In genomic region chr1:85934560-85934959, GRCm38 (mm10) we compare ENCODE assay signal across 24 mouse cellular contexts. TPM values are rescaled to one million over a fixed set of nuclear protein-coding genes. Genes with fewer than 3 reads are reported as not detected.
DNase-seq lines count a peak whose midpoint lies in the region; ATAC-seq and TF ChIP-seq lines count a peak whose summit lies in the region.
"Had no signal": no experiment of that assay in that cellular context is flagged by ENCODE, and none has a peak within 500 bp of the region (broad histone marks: within the 10 kb centered on the region; RNA-seq: fewer than 3 reads in every experiment).

No protein-coding gene starts in this region.

- H3K4me3 ChIP-seq in forebrain, embryonic 12.5 days (replicated peaks), result no peak overlapping the region
- H3K4me3 ChIP-seq in forebrain, embryonic 14.5 days (ENCODE audit: low read depth, low read length), result no peak overlapping the region
- H3K4me3 ChIP-seq in intestine, embryonic 14.5 days (ENCODE audit: low read depth, low read length), result no peak overlapping the region
- no peak overlapping the region for H3K4me3 ChIP-seq in intestine, embryonic 15.5 days (replicated peaks)
- no peak overlapping the region for H3K4me3 ChIP-seq in midbrain, embryonic 12.5 days
- no peak overlapping the region for H3K4me3 ChIP-seq in midbrain, embryonic 14.5 days (replicated peaks; ENCODE audit: low read depth, low read length)
- H3K4me3 ChIP-seq in midbrain, postnatal 0 days (ENCODE audit: low read depth, low read length), result no peak overlapping the region
- H3K4me3 ChIP-seq: embryonic facial prominence, embryonic 13.5 days; megakaryocyte, embryonic 14.5 days; myocyte had no signal

- H3K27ac ChIP-seq in forebrain, embryonic 12.5 days, result 0 out of 2 replicates have a peak overlapping the region, but pooled peaks have one; percentile 5
- no peak overlapping the region for H3K27ac ChIP-seq in forebrain, embryonic 14.5 days (ENCODE audit: low read depth, low read length)
- peak overlapping the region; percentile 77; the same call in 1 of the 2 replicates for H3K27ac ChIP-seq in intestine, embryonic 14.5 days (ENCODE audit: low read depth)
- no peak overlapping the region for H3K27ac ChIP-seq in intestine, embryonic 15.5 days
- peak overlapping the region; percentile 75; the same call in 1 of the 2 replicates for H3K27ac ChIP-seq in midbrain, embryonic 12.5 days (replicated peaks)
- H3K27ac ChIP-seq in midbrain, embryonic 14.5 days (replicated peaks; ENCODE audit: low read depth, low read length), result no peak overlapping the region
- H3K27ac ChIP-seq in midbrain, postnatal 0 days (ENCODE audit: low read depth, low read length), result peak overlapping the region; percentile 64; the same call in 1 of the 2 replicates
- H3K27ac ChIP-seq: embryonic facial prominence, embryonic 13.5 days had no signal

- no peak for TF ChIP-seq CTCF in midbrain, postnatal 0 days (IDR thresholded peaks at IDR 0.05)

- H3K4me2 ChIP-seq in forebrain, embryonic 12.5 days, result no peak overlapping the region
- H3K4me2 ChIP-seq in forebrain, embryonic 14.5 days (ENCODE audit: low read length), result no peak overlapping the region
- no peak overlapping the region for H3K4me2 ChIP-seq in intestine, embryonic 14.5 days (ENCODE audit: low read length)
- H3K4me2 ChIP-seq in intestine, embryonic 15.5 days (replicated peaks), result no peak overlapping the region
- H3K4me2 ChIP-seq in midbrain, embryonic 12.5 days (replicated peaks), result no peak overlapping the region
- H3K4me2 ChIP-seq in midbrain, embryonic 14.5 days (ENCODE audit: low read length), result no peak overlapping the region
- no peak overlapping the region for H3K4me2 ChIP-seq in midbrain, postnatal 0 days (ENCODE audit: low read depth, low read length, poor library complexity, severe bottlenecking)

- ATAC-seq in forebrain, embryonic 12.5 days (ENCODE audit: low FRiP score), result no peak
- ATAC-seq in forebrain, embryonic 14.5 days, result no peak
- no peak for ATAC-seq in intestine, embryonic 14.5 days (replicated peaks; ENCODE audit: low FRiP score, low TSS enrichment, low read depth)
- ATAC-seq in intestine, embryonic 15.5 days, result no peak
- ATAC-seq in midbrain, embryonic 12.5 days (ENCODE audit: low FRiP score, low read depth), result no peak
- ATAC-seq in midbrain, embryonic 14.5 days (ENCODE audit: low FRiP score, low TSS enrichment), result no peak
- no peak for ATAC-seq in midbrain, postnatal 0 days (ENCODE audit: low FRiP score)
- ATAC-seq: activated CD4-positive, CD25-positive, alpha-beta regulatory T cell, adult 4 months had no signal

- no peaks in the 10 kb centered on the region; the same call in 1 of the 2 replicates for H3K27me3 ChIP-seq in forebrain, embryonic 12.5 days
- no peaks in the 10 kb centered on the region for H3K27me3 ChIP-seq in forebrain, embryonic 14.5 days (replicated peaks; ENCODE audit: control insufficient read depth, insufficient read depth, low read length)
- H3K27me3 ChIP-seq in intestine, embryonic 14.5 days (replicated peaks; ENCODE audit: control insufficient read depth, insufficient read depth, low read length), result no peaks in the 10 kb centered on the region
- no peaks in the 10 kb centered on the region for H3K27me3 ChIP-seq in intestine, embryonic 15.5 days (replicated peaks)
- H3K27me3 ChIP-seq in midbrain, embryonic 12.5 days, result 0 out of 2 replicates have a peak, but pooled peaks cover 4% of the 10 kb centered on the region
- H3K27me3 ChIP-seq in midbrain, embryonic 14.5 days (ENCODE audit: control insufficient read depth, insufficient read depth, low read length), result no peaks in the 10 kb centered on the region
- no peaks in the 10 kb centered on the region for H3K27me3 ChIP-seq in midbrain, postnatal 0 days (ENCODE audit: insufficient read depth, low read length)
- H3K27me3 ChIP-seq: embryonic facial prominence, embryonic 13.5 days had no signal

- H3K9ac ChIP-seq in forebrain, embryonic 12.5 days, result no peak overlapping the region
- no peak overlapping the region for H3K9ac ChIP-seq in forebrain, embryonic 14.5 days (ENCODE audit: low read length)
- no peak overlapping the region for H3K9ac ChIP-seq in intestine, embryonic 14.5 days (ENCODE audit: low read length)
- H3K9ac ChIP-seq in intestine, embryonic 15.5 days, result no peak overlapping the region
- H3K9ac ChIP-seq in midbrain, embryonic 12.5 days (replicated peaks), result no peak overlapping the region
- no peak overlapping the region for H3K9ac ChIP-seq in midbrain, embryonic 14.5 days (replicated peaks; ENCODE audit: low read length)
- H3K9ac ChIP-seq in midbrain, postnatal 0 days (replicated peaks; ENCODE audit: low read length, poor library complexity, severe bottlenecking), result no peak overlapping the region; the same call in 1 of the 2 replicates

- H3K4me1 ChIP-seq in forebrain, embryonic 12.5 days, result peaks cover 27% of the 10 kb centered on the region
- H3K4me1 ChIP-seq in forebrain, embryonic 14.5 days (ENCODE audit: control insufficient read depth, insufficient read depth, low read length), result peaks cover 25% of the 10 kb centered on the region
- H3K4me1 ChIP-seq in intestine, embryonic 14.5 days (replicated peaks; ENCODE audit: control insufficient read depth, insufficient read depth, low read length), result peaks cover 16% of the 10 kb centered on the region
- H3K4me1 ChIP-seq in intestine, embryonic 15.5 days (replicated peaks), result peaks cover 18% of the 10 kb centered on the region
- H3K4me1 ChIP-seq in midbrain, embryonic 12.5 days, result peaks cover 22% of the 10 kb centered on the region
- H3K4me1 ChIP-seq in midbrain, embryonic 14.5 days (ENCODE audit: control insufficient read depth, insufficient read depth, low read length), result peaks cover 36% of the 10 kb centered on the region
- peaks cover 15% of the 10 kb centered on the region for H3K4me1 ChIP-seq in midbrain, postnatal 0 days (ENCODE audit: insufficient read depth, low read length)

- DNase-seq in forebrain, embryonic 14.5 days (ENCODE audit: low spot score), result no peak
- no peak for DNase-seq in intestine, embryonic 14.5 days (ENCODE audit: low spot score)
- DNase-seq in midbrain, embryonic 14.5 days, result no peak
- DNase-seq in midbrain, postnatal 0 days (ENCODE audit: low spot score), result no peak
- DNase-seq in left cerebral cortex, adult 8-10 months (ENCODE audit: low spot score in 2 of 2), result no peak
- DNase-seq: adrenal gland, postnatal 10 days; cerebellum, adult 9-11 months; gastrocnemius, postnatal 14 days; kidney, adult 9 months; lung, adult 18-20 months; right cerebral cortex, adult 18-20 months; thymus, postnatal 14 days had no signal

- no peaks in the 10 kb centered on the region for H3K9me3 ChIP-seq in forebrain, embryonic 12.5 days
- no peaks in the 10 kb centered on the region for H3K9me3 ChIP-seq in forebrain, embryonic 14.5 days (replicated peaks; ENCODE audit: control insufficient read depth, low read length)
- no peaks in the 10 kb centered on the region for H3K9me3 ChIP-seq in intestine, embryonic 14.5 days (ENCODE audit: control insufficient read depth, low read length)
- no peaks in the 10 kb centered on the region for H3K9me3 ChIP-seq in intestine, embryonic 15.5 days
- H3K9me3 ChIP-seq in midbrain, embryonic 12.5 days, result no peaks in the 10 kb centered on the region
- no peaks in the 10 kb centered on the region for H3K9me3 ChIP-seq in midbrain, embryonic 14.5 days (ENCODE audit: control insufficient read depth, low read length)
- no peaks in the 10 kb centered on the region for H3K9me3 ChIP-seq in midbrain, postnatal 0 days (ENCODE audit: low read length)
- H3K9me3 ChIP-seq: embryonic facial prominence, embryonic 13.5 days; G1E; megakaryocyte, embryonic 14.5 days had no signal

- H3K36me3 ChIP-seq in forebrain, embryonic 12.5 days (replicated peaks), result no peaks in the 10 kb centered on the region
- no peaks in the 10 kb centered on the region for H3K36me3 ChIP-seq in forebrain, embryonic 14.5 days (ENCODE audit: control insufficient read depth, insufficient read depth, low read length)
- no peaks in the 10 kb centered on the region for H3K36me3 ChIP-seq in intestine, embryonic 14.5 days (ENCODE audit: control insufficient read depth, insufficient read depth, low read length)
- H3K36me3 ChIP-seq in intestine, embryonic 15.5 days, result no peaks in the 10 kb centered on the region
- H3K36me3 ChIP-seq in midbrain, embryonic 12.5 days, result no peaks in the 10 kb centered on the region
- H3K36me3 ChIP-seq in midbrain, embryonic 14.5 days (ENCODE audit: control insufficient read depth, insufficient read depth, low read length), result no peaks in the 10 kb centered on the region
- H3K36me3 ChIP-seq in midbrain, postnatal 0 days (ENCODE audit: insufficient read depth, low read length), result no peaks in the 10 kb centered on the region
- H3K36me3 ChIP-seq: embryonic facial prominence, embryonic 13.5 days; G1E had no signal

- WGBS in forebrain, embryonic 12.5 days, result 18% methylated on average over 7 of the region's 7 CpGs
- 18% methylated on average over 7 of the region's 7 CpGs for WGBS in forebrain, embryonic 14.5 days
- WGBS in intestine, embryonic 14.5 days, result 18% methylated on average over 7 of the region's 7 CpGs
- 20% methylated on average over 7 of the region's 7 CpGs for WGBS in intestine, embryonic 15.5 days
- 16% methylated on average over 7 of the region's 7 CpGs for WGBS in midbrain, embryonic 12.5 days
- 13% methylated on average over 7 of the region's 7 CpGs for WGBS in midbrain, embryonic 14.5 days
- WGBS in midbrain, postnatal 0 days, result 17% methylated on average over 7 of the region's 7 CpGs

RNA-seq across cellular contexts. Expression of gene 4933407L21Rik, which starts 6.3 kb away (rescaled TPM):
- 2.4 and 3.7 TPM in 2 replicates for polyA plus RNA-seq in forebrain, embryonic 12.5 days (2016; fragmentation: Nextera tagmentation; extraction: Ambion mirVana)
- polyA plus RNA-seq in forebrain, embryonic 14.5 days (2014; fragmentation: Nextera tagmentation; extraction: Ambion mirVana), result 4.0 and 4.2 TPM in 2 replicates
- 0.28 TPM in 1 of 2 replicates, not detected in the other for polyA plus RNA-seq in intestine, embryonic 14.5 days (2014; fragmentation: Nextera tagmentation; extraction: Ambion mirVana)
- 0.32 and 0.34 TPM in 2 replicates for polyA plus RNA-seq in intestine, embryonic 15.5 days (2015; fragmentation: Nextera tagmentation; extraction: Ambion mirVana)
- polyA plus RNA-seq in midbrain, embryonic 12.5 days (2016; fragmentation: Nextera tagmentation; extraction: Ambion mirVana), result 2.4 and 3.0 TPM in 2 replicates
- polyA plus RNA-seq in midbrain, embryonic 14.5 days (2014; fragmentation: Nextera tagmentation; extraction: Ambion mirVana), result 6.9 and 7.5 TPM in 2 replicates
- total RNA-seq in midbrain, postnatal 0 days (2014; rRNA removed), result 9.4 and 10.6 TPM in 2 replicates
- polyA plus RNA-seq in midbrain, postnatal 0 days (2015; fragmentation: Nextera tagmentation; extraction: Ambion mirVana), result 8.5 and 10.1 TPM in 2 replicates
- total RNA-seq in left cerebral cortex, adult 8-10 months (2022), result 1 to 10 TPM; 5.6 to 9.6 (median 6.3) TPM
- total RNA-seq: heart, adult 8-10 months had no signal
- polyA plus RNA-seq: G1E; heart, postnatal 0 days; liver, embryonic 11.5 days; myocyte had no signal

RNA-seq across cellular contexts. Expression of gene Gpr55, which starts 26.2 kb away (rescaled TPM):
- polyA plus RNA-seq in forebrain, embryonic 12.5 days (2016; fragmentation: Nextera tagmentation; extraction: Ambion mirVana), result 0.05 TPM in 1 of 2 replicates, not detected in the other
- 0.05 TPM in 1 of 2 replicates, not detected in the other for polyA plus RNA-seq in forebrain, embryonic 14.5 days (2014; fragmentation: Nextera tagmentation; extraction: Ambion mirVana)
- polyA plus RNA-seq in intestine, embryonic 14.5 days (2014; fragmentation: Nextera tagmentation; extraction: Ambion mirVana), result not detected in 2 replicates
- 0.04 and 0.10 TPM in 2 replicates for polyA plus RNA-seq in intestine, embryonic 15.5 days (2015; fragmentation: Nextera tagmentation; extraction: Ambion mirVana)
- 0.05 and 0.08 TPM in 2 replicates for polyA plus RNA-seq in midbrain, embryonic 12.5 days (2016; fragmentation: Nextera tagmentation; extraction: Ambion mirVana)
- polyA plus RNA-seq in midbrain, embryonic 14.5 days (2014; fragmentation: Nextera tagmentation; extraction: Ambion mirVana), result 0.05 and 0.11 TPM in 2 replicates
- total RNA-seq in midbrain, postnatal 0 days (2014; rRNA removed), result 0.22 TPM in 1 of 2 replicates, not detected in the other
- 0.10 and 0.19 TPM in 2 replicates for polyA plus RNA-seq in midbrain, postnatal 0 days (2015; fragmentation: Nextera tagmentation; extraction: Ambion mirVana)
- under 1 TPM; 0.11 to 0.23 (median 0.21) TPM for total RNA-seq in left cerebral cortex, adult 8-10 months (2022)
- total RNA-seq: gastrocnemius, postnatal 14 days had no signal
- polyA plus RNA-seq: heart, postnatal 0 days; limb, embryonic 11.5 days; liver, embryonic 11.5 days; myocyte had no signal

RNA-seq across cellular contexts. Expression of gene Itm2c, which starts 40.5 kb away (rescaled TPM):
- 116 and 119 TPM in 2 replicates for polyA plus RNA-seq in forebrain, embryonic 12.5 days (2016; fragmentation: Nextera tagmentation; extraction: Ambion mirVana)
- 149 and 157 TPM in 2 replicates for polyA plus RNA-seq in forebrain, embryonic 14.5 days (2014; fragmentation: Nextera tagmentation; extraction: Ambion mirVana)
- 92.0 and 96.7 TPM in 2 replicates for polyA plus RNA-seq in intestine, embryonic 14.5 days (2014; fragmentation: Nextera tagmentation; extraction: Ambion mirVana)
- polyA plus RNA-seq in intestine, embryonic 15.5 days (2015; fragmentation: Nextera tagmentation; extraction: Ambion mirVana), result 135 TPM in 2 replicates
- 146 and 163 TPM in 2 replicates for polyA plus RNA-seq in midbrain, embryonic 12.5 days (2016; fragmentation: Nextera tagmentation; extraction: Ambion mirVana)
- 136 and 176 TPM in 2 replicates for polyA plus RNA-seq in midbrain, embryonic 14.5 days (2014; fragmentation: Nextera tagmentation; extraction: Ambion mirVana)
- 312 and 376 TPM in 2 replicates for total RNA-seq in midbrain, postnatal 0 days (2014; rRNA removed)
- 293 and 297 TPM in 2 replicates for polyA plus RNA-seq in midbrain, postnatal 0 days (2015; fragmentation: Nextera tagmentation; extraction: Ambion mirVana)
- total RNA-seq in left cerebral cortex, adult 8-10 months (2022), result 100 to 1,000 TPM; 764 to 823 (median 782) TPM

Comparison
In these comparisons a context has a peak if more than half of its experiments do, and no peak if none do; other contexts are left out.
1. H3K27ac ChIP-seq: peak in forebrain, embryonic 12.5 days (single experiment), intestine, embryonic 14.5 days (single experiment), midbrain, embryonic 12.5 days (single experiment) and midbrain, postnatal 0 days (single experiment); none in forebrain, embryonic 14.5 days (single experiment), intestine, embryonic 15.5 days (single experiment) and midbrain, embryonic 14.5 days (single experiment).